Mouse (Mus musculus) adipocyte (in vitro differentiated cells): ENCODE measurements around the gene Mcfd2.
A peak's percentile ranks its signal among the peaks of the same experiment; 100 is the strongest.
"Not testable (repeated sequence)": the region's sequence is repeated elsewhere in the genome, so short reads cannot be mapped to it uniquely, and the experiment has no call there.

Source experiments
- DNase-seq: peaks from one replicate; pipeline ENCODE4 v3.0.0-alpha.2; 2016; ENCODE audit warnings: low spot score

Gene Mcfd2

DNA sequence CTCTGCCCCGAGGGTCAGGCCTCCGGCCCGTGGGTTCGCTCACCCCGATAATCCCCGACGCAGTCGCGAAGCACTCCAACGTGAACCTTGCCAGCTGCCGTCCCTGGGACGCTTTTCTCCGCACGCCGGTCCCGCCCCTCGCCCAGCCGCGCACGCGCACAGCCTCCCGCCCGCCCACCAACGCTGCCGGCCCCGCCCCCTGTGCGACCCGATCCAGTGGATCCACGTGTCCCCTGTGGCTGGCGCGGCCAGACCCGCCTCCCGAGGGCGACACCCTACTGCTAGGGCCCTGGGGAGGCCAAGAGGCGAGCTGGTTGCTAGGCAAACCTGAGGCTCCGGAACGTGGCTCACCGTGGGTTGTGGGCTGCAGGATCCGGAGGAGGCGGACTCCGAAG lies at the start of gene Mcfd2:
Gene Mcfd2, minus strand, starts transcription at position 144 of the 395 bp plus-strand sequence.
- DNase-seq: peak; percentile 95

DNA sequence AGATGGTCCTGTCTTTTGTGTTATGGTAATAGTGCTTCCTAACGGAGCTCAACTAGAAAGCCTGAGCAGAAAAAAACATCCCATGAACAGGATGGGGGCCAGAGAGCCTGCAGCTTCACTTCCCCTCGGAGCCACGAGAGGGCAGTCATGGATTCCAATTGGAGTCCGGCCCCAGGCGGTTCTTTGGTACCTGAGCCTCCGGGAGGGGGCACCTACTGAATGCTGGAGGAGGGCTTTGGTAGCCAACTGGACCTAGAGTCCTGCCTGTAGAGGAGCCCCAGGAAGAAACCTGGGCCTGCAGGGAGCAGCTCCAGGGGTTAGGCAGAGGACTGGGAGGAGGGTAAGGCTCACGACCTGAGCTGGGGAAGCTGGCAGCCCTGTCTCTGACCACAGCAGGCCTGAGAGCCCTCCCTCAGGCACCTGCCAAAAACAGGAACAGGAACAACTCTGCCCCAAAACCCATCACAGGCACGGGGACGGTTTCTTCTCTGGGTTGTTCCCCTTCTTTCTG lies 49.3 kb upstream of the Mcfd2 start:
- peak; percentile 96 for DNase-seq

DNA sequence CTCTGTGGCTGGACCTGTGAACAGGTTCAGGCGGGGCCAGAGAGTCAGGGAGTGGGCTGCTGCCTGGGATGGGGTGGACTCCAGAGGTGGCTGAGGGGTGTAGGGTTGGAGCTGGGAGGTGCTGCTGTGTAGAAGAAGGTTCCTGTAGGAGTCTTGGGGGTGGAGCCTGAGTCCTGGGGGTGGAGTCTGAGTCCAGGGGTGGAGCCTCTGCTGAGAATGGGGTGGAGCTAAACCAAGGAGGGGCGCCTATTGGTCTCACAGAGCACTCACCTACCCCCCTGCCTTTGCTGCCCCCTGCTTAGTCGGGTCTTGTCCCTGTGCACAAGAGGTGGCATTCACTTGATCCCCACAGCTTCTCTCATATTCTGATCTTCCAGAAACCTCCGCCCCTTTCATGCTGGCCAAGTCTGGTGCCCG lies 48.8 kb upstream of the Mcfd2 start:
- DNase-seq: no peak

DNA sequence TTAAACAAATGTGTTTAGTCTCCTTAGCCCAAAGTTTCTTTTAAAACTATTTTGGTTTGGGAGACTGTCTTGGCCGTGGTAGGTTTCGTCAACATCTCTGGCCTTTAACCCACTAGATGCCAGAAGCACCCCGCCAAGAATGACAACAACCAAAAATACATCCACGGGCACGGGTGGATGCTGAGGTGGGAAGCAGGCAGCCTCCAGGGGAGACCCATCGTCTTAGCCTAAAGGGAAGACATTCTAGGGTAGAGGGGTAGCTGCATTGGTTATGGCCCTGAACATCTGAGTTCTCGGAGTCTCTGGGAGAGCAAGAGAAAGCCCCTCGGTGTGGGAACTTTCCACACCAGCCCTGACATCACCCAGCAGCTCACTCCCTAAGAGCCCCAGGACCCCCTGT lies 48.4 kb upstream of the Mcfd2 start:
- no peak for DNase-seq

DNA sequence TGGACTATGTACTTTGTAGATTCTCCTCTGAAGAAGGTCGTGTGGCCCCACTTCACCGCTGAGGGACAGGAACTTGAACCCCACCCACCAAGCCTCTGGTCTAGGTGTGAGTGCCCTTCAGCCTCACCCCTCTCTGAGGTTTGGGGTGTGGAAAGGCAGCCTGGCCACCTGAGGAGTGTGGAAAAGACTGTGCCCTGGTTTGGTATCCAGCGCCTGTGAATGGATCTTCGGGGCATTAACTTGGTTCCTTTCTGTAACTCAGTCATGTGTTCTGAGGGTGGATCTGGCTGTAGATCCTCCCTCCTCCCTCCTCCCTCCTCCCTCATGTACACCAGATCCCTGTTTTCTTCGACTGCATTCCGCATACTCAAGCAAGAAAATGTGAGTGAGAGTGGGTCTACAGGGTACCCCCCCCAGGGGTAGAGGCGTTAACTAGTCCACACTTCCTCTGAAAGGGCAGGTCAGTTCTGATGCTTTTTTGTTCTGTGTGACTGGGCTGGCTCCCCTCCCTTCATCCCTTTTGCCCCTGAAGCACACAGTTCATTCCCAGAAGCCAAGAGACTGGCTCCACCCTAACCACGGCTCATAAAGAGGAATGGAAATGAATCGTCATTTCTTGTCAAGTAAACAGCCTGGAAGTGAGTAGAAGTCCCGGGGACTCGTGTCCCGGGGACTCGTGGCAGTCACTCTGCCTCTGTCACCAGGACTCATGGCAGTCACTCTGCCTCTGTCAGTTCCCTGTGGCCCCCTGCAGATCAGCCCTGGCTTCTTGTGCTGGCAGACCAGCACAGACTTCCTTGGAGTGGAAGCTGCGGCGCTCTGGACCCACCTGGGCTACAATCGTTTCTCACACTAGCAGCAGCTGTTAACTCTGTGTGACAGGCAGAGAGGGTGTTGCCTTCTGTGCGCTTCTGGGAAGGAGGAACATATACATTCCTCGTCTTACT lies 47.5 kb upstream of the Mcfd2 start:
- DNase-seq: no peak

DNA sequence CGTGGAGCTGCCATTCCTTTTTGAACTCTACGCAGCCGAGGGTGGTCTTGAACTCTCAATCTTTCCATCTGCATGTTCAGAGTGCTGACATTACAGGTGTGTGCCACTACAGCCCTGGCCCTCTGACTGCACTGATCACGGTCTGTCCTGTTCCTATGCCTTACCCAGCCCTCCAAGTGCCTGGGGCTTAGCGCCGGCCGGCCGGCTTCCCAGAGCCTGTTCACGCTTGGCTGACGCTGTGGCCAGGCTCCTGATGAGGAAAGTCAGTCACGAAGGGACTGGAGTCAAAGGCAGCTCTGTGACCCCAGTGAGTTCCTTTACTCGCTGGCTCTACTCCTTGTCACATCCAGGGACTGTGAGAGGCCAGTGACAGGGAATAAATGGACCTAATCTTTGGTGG lies 46.6 kb upstream of the Mcfd2 start:
- DNase-seq: no peak

DNA sequence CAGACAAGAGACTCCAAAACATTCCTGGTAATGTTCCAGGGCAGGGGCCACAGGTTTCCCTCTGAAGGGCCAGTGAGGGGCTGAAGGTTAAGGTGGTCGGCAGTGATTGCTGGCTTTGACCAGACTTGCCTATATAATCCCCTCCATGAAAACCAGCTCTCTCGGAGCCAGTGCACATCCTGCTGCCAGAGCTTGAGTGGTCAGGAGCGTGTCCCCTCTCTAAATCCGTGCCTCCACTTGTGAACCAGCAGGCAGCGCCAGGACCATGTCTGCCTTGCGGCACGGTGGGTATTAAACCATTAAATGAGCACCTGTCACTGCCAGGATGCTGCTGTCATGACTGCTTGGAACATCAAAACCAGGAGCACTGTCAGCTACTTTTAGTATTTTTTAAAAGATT lies 44.8 kb upstream of the Mcfd2 start:
- no peak for DNase-seq

DNA sequence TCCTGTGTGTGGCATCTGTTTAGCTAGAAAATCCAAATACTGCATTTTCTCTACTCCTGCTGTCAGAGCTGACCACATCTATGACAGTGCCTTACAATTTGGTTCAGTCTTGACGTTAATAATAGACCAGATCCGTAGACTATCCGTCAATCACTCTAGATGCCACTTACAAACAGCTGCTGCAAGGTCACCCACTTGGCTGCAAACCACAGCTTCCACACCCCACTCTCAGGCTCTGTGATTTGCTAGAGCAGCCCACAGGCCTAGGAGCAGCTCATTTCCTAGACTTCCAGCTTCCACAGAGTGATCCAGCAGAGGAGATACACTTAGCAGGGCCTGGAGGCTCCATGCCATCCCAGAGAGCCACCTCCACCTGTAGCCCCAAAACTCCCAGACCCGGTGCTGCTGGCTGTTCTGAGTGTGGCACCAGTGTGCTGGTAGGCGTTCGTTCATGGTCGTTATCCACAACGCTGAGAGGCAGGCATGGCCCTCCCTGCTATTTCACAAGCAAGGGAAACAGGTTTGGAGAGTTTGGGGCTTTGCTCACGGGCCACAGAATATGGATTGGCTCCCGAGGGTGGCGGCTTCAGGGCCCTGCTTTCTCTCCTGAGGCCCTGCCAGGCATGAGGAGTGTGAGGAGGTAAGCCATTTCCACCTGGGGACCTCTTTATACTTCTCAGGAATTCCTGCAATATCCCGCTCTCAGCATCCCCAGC lies 43.5 kb upstream of the Mcfd2 start:
- no peak for DNase-seq

DNA sequence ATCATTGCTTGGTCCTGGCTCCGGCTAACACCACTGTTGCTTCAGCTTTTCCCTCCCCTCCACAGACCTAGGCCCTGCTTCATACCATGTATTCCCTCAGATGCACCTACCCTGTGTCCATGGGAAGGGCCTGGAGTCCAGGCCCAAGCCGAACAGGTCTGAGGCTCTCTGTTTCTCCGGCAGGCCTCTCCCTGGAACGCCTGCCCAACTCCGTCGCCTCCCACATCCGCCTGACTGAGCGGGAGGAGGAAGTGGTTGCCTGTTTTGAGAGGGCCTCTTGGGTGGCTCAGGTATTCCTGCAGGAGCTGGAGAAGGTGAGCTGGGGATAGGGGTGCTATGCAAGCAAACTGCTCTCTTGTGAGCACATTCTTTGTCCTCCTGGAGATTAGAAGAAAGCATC lies 41.0 kb upstream of the Mcfd2 start:
- DNase-seq: no peak

DNA sequence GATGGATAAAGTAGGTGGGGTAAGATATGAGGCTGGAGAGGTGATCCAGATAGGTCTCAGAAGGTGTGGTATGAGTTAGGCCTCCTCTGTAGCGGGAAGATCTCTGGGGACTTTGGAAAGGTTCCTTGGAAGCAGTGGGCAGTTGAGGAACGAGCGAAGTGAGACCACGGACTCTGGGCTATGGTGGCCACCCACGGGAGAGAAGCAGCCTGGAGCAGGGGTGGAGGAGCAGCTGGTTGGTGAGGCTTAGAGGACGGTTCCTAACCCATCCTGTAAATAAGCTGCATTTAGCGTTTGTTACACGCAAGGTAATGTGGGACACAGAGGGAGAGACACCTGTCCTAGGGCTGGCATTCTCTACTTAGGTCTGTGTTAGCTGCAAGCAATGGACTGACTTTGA lies 39.3 kb upstream of the Mcfd2 start:
- DNase-seq: no peak

DNA sequence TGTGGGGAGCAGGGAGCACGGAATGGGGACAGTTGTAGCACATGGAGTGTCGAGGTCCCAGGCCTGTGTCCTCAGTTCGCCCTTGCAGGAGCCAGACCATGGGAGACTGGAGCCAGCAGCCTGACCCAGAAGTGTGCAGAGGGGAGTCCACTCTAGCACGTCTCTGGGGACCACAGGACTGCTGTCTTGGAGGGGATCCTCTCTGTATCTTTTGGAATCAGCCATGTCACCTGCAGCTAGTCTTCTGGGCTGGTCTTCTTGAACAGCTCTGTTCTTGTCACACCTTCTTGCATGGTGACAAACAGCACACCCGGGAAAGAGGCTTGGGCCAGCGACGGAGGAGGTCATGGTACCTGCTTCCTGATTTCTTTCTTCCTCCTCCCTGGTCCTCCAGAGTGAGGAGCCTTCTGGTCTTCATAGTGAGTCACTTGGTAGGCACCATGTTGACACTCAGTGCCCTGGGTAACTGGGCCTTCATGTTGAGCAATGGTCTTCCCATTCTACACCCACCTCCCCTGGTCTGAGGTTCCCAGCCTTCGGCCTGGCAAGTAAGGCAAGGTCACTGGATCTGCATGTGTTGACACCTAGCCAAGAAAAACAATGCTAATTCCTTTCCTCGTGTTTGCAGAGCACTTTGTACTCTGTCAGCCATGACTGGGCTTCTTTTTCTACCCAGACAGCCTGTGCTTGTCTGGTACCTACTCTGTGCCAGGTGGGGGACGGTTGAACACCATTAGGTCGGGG lies 38.6 kb upstream of the Mcfd2 start:
- DNase-seq: peak; percentile 94

DNA sequence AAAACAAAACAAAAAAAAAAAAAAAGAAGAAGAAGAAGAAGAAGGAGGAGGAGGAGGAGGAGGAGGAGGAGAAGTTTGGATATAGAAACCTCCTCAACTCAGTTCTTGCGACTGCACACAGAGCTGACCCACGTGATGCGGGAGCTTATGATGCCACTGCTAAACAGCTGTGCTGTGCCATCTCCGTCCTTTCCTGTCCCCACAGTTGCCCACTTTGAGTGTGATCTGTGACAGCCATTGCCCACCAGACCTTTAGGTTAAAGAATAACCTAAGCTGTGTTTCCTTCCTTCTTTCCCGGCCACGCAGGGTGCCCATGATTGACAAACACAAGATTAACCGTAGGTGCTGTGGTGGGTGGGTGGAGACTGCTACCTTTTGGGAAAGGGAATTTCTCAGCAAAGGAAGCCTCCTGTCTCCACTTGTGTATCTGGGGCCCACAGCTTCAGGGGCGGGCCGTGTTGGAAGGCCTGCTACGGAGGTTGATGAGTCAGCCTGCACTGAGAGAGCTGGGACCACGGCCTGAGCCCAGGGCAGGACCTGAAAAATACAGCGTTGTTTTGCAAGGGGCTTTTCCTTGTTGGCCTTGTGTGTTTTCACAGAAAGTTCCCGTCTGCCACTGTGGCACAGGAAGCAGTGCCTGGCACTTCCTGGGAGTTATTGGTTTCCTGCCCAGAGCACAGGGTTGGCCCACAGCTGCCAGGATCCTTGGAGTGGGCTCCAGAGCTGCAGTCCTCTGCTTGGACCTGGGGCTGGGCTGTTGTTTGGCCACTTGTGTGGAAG lies 36.5 kb upstream of the Mcfd2 start:
- DNase-seq: peak; percentile 68

DNA sequence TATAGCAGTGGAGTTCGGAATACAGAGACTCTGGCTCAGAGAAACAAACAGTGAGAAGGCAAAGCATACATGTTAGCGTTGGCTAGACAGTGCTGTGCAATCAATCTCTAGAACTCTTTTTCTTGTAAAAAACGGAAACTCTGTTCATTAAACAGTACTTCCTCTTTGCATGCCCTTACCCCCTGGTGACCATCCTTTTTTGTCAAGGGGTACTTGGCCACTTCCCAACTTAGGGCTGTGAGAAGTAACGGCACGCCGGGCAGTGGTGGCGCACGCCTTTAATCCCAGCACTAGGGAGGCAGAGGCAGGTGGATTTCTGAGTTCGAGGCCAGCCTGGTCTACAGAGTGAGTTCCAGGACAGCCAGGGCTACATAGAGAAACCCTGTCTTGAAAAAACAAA lies 35.9 kb upstream of the Mcfd2 start:
- DNase-seq: not testable (repeated sequence)

DNA sequence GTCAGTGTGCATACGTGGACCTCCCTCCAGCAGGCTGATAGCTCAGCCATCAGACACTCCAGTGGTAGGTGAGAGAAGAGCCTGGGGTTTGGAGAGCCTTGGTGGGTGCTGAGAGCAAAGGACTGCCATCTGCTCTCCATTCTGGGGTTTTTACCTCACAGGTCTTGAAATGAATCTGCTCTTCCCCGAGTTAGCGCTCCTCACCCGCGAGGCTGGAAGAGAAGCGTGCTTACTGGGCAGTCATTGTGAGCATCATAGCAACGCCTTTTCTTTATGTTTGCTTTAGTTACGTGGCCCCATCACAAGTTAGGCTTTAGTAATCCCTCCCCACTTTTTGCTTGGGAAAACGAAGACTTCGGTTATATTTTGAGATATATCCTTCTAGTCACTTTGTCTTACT lies 34.6 kb upstream of the Mcfd2 start:
- no peak for DNase-seq

DNA sequence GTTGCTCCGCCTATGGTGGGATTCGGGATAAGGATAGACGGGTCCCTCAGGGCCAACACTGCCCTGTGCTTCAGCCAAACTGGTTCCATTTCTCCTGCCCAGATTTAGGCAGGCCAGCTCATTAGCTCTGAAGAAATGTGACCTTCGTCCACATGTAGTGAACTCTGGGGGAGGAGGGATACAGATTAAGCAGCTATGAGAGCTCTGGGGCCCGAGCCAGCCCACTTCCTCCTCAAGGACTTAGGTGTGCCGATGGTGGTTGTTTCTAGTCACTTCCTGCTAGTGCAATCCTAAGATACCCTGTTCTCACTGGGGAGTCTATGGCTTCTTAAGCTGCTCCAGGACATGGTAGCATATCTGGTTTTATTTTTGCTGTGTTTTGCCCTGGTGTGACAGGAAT lies 33.2 kb upstream of the Mcfd2 start:
- DNase-seq: no peak

DNA sequence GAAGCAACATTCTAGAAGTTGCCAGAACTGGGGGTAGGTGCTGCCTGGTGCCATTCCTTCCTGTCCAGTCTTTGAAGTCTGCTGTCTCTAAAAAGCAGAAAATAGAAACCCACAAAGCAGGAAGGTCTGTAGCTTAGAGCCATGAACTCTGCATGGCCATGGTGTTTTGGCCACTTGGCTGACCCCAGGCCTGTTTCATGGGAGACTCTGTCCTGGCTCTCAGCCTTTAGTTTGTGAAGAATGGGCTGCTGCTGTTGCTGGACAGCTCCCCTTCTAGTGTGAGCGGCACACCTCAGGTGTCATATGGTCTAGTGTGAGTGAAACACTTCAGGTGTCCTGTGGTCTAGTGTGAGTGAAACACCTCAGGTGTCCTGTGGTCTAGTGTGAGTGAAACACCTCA lies 31.0 kb upstream of the Mcfd2 start:
- not testable (repeated sequence) for DNase-seq

DNA sequence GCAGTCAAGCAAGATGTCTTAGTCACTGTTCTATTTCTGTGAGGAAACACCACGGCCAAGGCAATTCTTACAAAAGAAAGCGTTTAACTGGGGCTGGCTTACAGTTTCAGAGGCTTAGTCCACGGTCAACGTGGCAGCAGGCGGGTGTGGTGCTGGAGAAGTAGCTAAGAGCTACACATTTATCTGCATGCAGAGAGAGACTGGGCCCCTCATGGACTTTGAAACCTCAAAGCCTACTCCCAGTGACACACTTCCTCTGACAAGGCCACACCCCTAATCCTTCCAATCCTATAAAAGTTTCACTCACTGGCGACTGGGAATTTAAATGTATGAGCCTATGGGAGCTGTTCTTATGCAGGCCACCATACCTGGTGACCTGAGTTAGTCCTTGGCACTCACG lies 30.0 kb upstream of the Mcfd2 start:
- no peak for DNase-seq

DNA sequence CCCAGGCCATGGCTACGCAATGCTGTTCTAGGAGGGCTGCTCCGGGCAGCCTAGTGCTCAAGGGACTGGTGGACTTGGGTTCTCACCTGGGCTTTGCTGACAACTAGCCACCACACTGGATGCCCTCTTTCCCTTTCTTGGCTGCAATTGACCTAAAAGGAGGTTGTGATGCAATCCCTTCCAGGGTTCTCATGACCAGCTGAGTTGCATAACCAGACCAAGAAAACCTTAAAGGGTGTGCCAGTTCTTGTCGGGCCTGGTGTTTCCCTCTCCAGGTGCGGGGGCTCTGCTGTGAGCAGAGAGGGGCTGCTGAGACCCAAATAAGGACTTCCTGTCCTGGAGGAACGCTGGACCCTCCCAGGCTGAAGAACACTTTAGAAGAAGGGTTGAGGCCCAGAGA lies 27.4 kb upstream of the Mcfd2 start:
- peak; percentile 44 for DNase-seq

DNA sequence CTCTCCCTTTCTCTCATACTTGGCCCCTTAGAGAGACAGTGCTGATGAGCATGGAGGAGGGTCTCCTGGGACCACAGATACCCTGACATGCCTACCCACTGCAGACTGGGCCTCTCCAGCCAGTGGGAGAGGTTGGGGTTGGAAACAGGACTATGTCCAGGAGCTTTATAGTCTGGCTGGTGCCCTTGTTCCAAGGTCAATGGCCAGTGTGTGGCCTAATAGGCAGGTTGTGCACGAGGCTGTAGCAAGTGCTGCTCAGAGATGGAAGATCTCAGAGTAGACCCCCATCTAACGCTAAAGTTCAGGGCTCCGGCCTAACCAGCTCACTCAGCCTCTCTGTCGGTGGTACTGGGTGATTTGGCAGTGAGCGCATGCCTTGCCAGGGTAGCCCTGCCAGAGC lies 26.0 kb upstream of the Mcfd2 start:
- no peak for DNase-seq

DNA sequence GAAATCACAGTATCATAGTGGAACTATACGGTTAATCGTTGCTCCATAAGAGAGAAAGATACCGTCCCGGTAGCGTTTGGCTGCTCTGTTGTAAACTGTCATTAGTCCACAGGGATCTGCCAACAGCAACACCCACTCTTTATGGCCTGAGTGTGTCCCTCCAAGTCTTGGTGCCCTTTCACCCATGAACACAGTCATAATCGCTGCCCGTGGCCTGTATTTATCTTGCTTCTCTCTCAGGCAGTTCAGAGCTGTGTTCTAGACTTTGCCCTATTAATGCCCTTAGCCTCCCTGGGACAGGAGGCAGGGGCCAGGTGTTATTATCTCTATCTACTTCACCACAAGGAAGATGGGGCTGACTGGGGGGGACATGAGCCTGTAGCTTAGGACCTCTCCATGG lies 25.3 kb upstream of the Mcfd2 start:
- peak; percentile 55 for DNase-seq

DNA sequence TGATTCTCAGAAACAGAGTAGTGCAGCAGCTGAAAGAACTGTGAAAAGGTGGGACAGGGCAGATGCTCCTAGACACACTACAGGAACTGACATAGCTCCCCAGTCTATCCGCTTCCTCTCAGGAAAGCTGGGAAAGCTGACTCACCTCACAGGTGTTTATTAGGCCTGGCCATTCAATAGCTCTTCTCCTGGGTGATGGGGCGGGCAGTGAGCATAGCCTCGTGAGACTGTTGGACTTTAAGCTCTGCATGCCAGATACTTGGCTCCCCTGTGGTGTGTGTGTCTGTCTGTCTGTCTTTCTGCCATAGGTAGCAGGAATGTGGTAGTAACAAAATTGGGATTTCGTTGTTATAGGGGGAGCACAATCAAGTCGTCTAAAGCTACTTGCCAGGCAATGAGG lies 23.6 kb upstream of the Mcfd2 start:
- DNase-seq: no peak

DNA sequence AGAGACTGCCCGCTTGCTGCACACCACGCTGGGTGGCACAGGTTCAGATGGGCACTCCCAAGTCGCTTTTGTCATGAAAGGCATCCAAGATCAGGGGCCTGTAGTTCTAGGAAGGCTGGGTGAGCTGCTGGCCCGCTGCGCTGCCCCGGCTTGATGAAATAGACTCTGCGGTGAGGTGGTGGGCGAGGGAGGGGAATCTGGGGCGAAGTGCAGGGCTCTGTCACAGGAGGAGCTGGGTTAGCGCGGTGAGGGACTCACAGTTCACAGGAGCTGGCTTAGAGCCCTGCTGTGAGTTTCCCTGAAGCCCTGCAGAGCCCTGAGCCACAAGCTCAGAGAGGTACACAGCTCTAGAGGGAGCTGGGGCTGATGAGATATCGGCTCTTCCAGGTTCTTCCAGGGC lies 22.4 kb upstream of the Mcfd2 start:
- no peak for DNase-seq
